ENCODE assay signal across 17 mouse cellular contexts in the genomic region with DNA sequence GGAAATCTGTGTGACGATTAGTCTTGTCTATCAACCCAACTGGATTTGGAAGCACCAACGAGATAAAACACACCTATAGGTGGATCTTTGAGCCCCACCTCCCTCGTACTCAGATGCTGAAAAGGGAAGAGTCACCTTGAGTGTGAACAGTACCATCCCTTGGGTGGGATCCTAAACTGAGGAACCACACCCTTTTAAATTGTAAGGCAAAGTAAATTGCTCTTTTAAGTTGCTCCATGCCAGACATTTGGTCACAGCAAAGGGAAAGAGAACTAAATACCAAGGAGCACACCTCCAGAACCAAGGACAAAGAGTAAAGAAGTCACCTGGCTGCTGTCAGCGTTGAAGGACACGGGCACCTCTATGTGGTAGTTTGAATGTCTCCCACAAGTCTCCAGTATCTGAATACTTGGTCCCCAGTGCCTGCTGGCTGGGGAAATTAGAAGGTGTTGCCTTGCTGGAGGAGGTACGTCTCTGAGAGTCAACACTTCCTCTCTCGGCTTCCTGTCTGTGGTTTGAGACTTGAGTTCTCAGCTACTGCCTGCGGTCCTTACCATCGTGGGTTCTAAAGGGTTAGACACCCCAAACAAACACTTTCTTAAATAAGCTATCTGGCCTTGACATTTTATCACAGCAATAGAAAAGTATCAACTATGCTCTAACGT.
DNase-seq lines count a peak whose midpoint lies in the region; ATAC-seq and TF ChIP-seq lines count a peak whose summit lies in the region.
"Had no signal": no experiment of that assay in that cellular context is flagged by ENCODE, and none has a peak within 500 bp of the region (broad histone marks: within the 10 kb centered on the region; RNA-seq: fewer than 3 reads in every experiment).

No protein-coding gene starts in this region.

- no peaks in the 10 kb centered on the region for H3K36me3 ChIP-seq in forebrain, embryonic 14.5 days (ENCODE audit: control insufficient read depth, insufficient read depth, low read length)
- H3K36me3 ChIP-seq: hindbrain, embryonic 15.5 days had no signal

- peak; percentile 99 for ATAC-seq in hematopoietic stem cell, adult 5-6 weeks (replicated peaks in 1 of 2; ENCODE audit: insufficient read depth in 1 of 2, low FRiP score in 2 of 2, low TSS enrichment in 1 of 2, low read depth in 1 of 2, poor library complexity in 2 of 2, severe bottlenecking in 2 of 2)
- no peak for ATAC-seq in forebrain, embryonic 14.5 days
- ATAC-seq: forebrain, postnatal 0 days had no signal

- WGBS in forebrain, embryonic 14.5 days, result 92% methylated on average over 10 of the region's 10 CpGs

- no peak overlapping the region for H3K4me3 ChIP-seq in forebrain, embryonic 14.5 days (ENCODE audit: low read depth, low read length)
- no peak overlapping the region for H3K4me3 ChIP-seq in left cerebral cortex, adult 2 months
- H3K4me3 ChIP-seq: hindbrain, embryonic 15.5 days had no signal

- no peak overlapping the region for H3K9ac ChIP-seq in forebrain, embryonic 14.5 days (ENCODE audit: low read length)
- H3K9ac ChIP-seq: forebrain, postnatal 0 days; hindbrain, embryonic 15.5 days had no signal

- TF ChIP-seq CTCF in left cerebral cortex, adult 2 months (IDR thresholded peaks at IDR 0.05), result no peak

- H3K4me1 ChIP-seq in forebrain, embryonic 14.5 days (ENCODE audit: control insufficient read depth, insufficient read depth, low read length), result peaks cover 5% of the 10 kb centered on the region; the same call in 1 of the 2 replicates
- H3K4me1 ChIP-seq: hindbrain, embryonic 15.5 days had no signal

- H3K27ac ChIP-seq in forebrain, embryonic 14.5 days (ENCODE audit: low read depth, low read length), result no peak overlapping the region
- no peak overlapping the region for H3K27ac ChIP-seq in left cerebral cortex, adult 2 months
- H3K27ac ChIP-seq: hindbrain, embryonic 15.5 days; stomach, postnatal 0 days had no signal

- peak; percentile 78 for DNase-seq in 416B (ENCODE audit: low read depth)
- DNase-seq in ES-CJ7 (ENCODE audit: low read depth, low spot score), result peak; percentile 96
- DNase-seq in spleen, adult 18-20 months, result peak; percentile 17 to 27
- DNase-seq in left cerebral cortex, postnatal 14 days (ENCODE audit: low spot score in 2 of 2), result no peak
- DNase-seq in forebrain, embryonic 14.5 days (ENCODE audit: low spot score), result no peak
- DNase-seq in left cerebral cortex, adult 2 months (ENCODE audit: extremely low spot score in 1 of 2, low spot score in 2 of 2), result no peak
- no peak for DNase-seq in right cerebral cortex, postnatal 4 days
- DNase-seq: adrenal gland, postnatal 10 days; cerebellum, postnatal 14 days; forebrain, postnatal 0 days; kidney, postnatal 10 days; layer of hippocampus, postnatal 36 days; retina, postnatal 1 day had no signal

- no peak overlapping the region for H3K4me2 ChIP-seq in forebrain, embryonic 14.5 days (ENCODE audit: low read length)
- H3K4me2 ChIP-seq: heart, embryonic 11.5 days; hindbrain, embryonic 15.5 days had no signal

- no peaks in the 10 kb centered on the region for H3K9me3 ChIP-seq in forebrain, embryonic 14.5 days (replicated peaks; ENCODE audit: control insufficient read depth, low read length)
- H3K9me3 ChIP-seq: hindbrain, embryonic 15.5 days had no signal

- no peaks in the 10 kb centered on the region for H3K27me3 ChIP-seq in forebrain, embryonic 14.5 days (replicated peaks; ENCODE audit: control insufficient read depth, insufficient read depth, low read length)
- H3K27me3 ChIP-seq: hindbrain, embryonic 15.5 days had no signal

- intact Hi-C loops in left cerebral cortex, postnatal 14 days (cut with DNase I), result no loop called here
- intact Hi-C loops in left cerebral cortex, adult 2 months (cut with DNase I), result loop anchor here (5.0 kb wide), 1 partner anchor 239 kb away; no protein-coding TSS in a partner anchor

Comparison
In these comparisons a context has a peak if more than half of its experiments do, and no peak if none do; other contexts are left out.
1. DNase-seq: peak in 416B (single experiment), ES-CJ7 (single experiment) and spleen, adult 18-20 months (2 of 2); none in left cerebral cortex, postnatal 14 days (0 of 2), forebrain, embryonic 14.5 days (single experiment), left cerebral cortex, adult 2 months (0 of 2) and right cerebral cortex, postnatal 4 days (single experiment).